Mouse (Mus musculus): ENCODE measurements around the gene Opn1sw. TPM values are rescaled to one million over a fixed set of nuclear protein-coding genes. Genes with fewer than 3 reads are reported as not detected.

The Opn1sw gene
- total and polyA plus RNA-seq, 3 experiments: 0.04 TPM; not detected in 2

GRCm38 (mm10) chr6:29348371-29348724 is 39.9 kb downstream of the Opn1sw start:
- Histone ChIP-seq H3K4me3 (ENCODE audit: control insufficient read depth in 1 of 2, insufficient read depth in 1 of 2, low read depth in 2 of 2, low read length in 2 of 2) (peak overlapping the region; percentile 82 to 95), H3K9ac (ENCODE audit: control insufficient read depth, low read depth, low read length, poor library complexity, severe bottlenecking) (peak overlapping the region; percentile 90), H3K9me3 (replicated peaks; ENCODE audit: insufficient read depth, low read length) (no peaks in the 10 kb centered on the region), H3K27me3 (ENCODE audit: control insufficient read depth in 1 of 2, insufficient read depth in 2 of 2, low read length in 2 of 2) (peaks cover 4 to 6% of the 10 kb centered on the region in 2 experiments), H3K27ac (ENCODE audit: control insufficient read depth, low read depth, low read length) (peak overlapping the region; percentile 46; the same call in 1 of the 2 replicates), H3K79me2 (ENCODE audit: control insufficient read depth, insufficient read depth, low read length, poor library complexity) (peaks cover 32% of the 10 kb centered on the region), H3K4me1 (ENCODE audit: control insufficient read depth in 1 of 2, insufficient read depth in 2 of 2, low read length in 2 of 2) (peaks cover 10 to 16% of the 10 kb centered on the region in 2 experiments), H3K36me3 (ENCODE audit: control insufficient read depth in 1 of 2, insufficient read depth in 2 of 2, low read length in 2 of 2) (peaks cover 0 to 22% of the 10 kb centered on the region in 2 experiments; a peak in 3 of 4 replicates)
- DNase-seq (ENCODE audit: low read depth, low spot score): no peak
- TF ChIP-seq ETS1 (IDR thresholded peaks at IDR 0.05; ENCODE audit: low read depth, low read length): no peak
- 0 out of 2 replicates have a peak, but pooled peaks have one; percentile 29 for TF ChIP-seq MAZ (IDR thresholded peaks at IDR 0.05; ENCODE audit: low read depth, low read length)
- TF ChIP-seq MXI1 (IDR thresholded peaks at IDR 0.05; ENCODE audit: low read depth, low read length): no peak; the same call in none of the 2 replicates
- peak; percentile 16; the same call in 1 of the 2 replicates for TF ChIP-seq SIN3A (IDR thresholded peaks at IDR 0.05; ENCODE audit: low read length)

- H3K79me2 ChIP-seq (ENCODE audit: control insufficient read depth, insufficient read depth, low read length, poor library complexity): peaks cover 30% of the 10 kb centered on the region
- peak; percentile 99 for DNase-seq (ENCODE audit: low read depth, low spot score)
- TF ChIP-seq ZMIZ1 (IDR thresholded peaks at IDR 0.05; ENCODE audit: low read depth, low read length) (peak; percentile 96), MAX (IDR thresholded peaks at IDR 0.05; ENCODE audit: low read length) (no peak), USF2 (IDR thresholded peaks at IDR 0.05; ENCODE audit: borderline replicate concordance in 1 of 2, insufficient read depth in 1 of 2, low read depth in 1 of 2, low read length in 2 of 2) (no peak), RCOR1 (IDR thresholded peaks at IDR 0.05; ENCODE audit: low read depth, low read length) (0 out of 2 replicates have a peak, but pooled peaks have one; percentile 28), E2F4 (IDR thresholded peaks at IDR 0.05; ENCODE audit: borderline replicate concordance, low read depth, low read length) (peak; percentile 15; the same call in 1 of the 2 replicates), HCFC1 (IDR thresholded peaks at IDR 0.05; ENCODE audit: low read depth, low read length) (peak; percentile 75), MAZ (IDR thresholded peaks at IDR 0.05; ENCODE audit: low read depth, low read length) (no peak; the same call in 1 of the 2 replicates), NRF1 (IDR thresholded peaks at IDR 0.05; ENCODE audit: insufficient read depth, low read depth, low read length, poor library complexity, severe bottlenecking) (peak; percentile 52; the same call in 1 of the 2 replicates), SMC3 (IDR thresholded peaks at IDR 0.05; ENCODE audit: low read depth, low read length) (no peak), ZC3H11A (IDR thresholded peaks at IDR 0.05; ENCODE audit: low read depth, low read length) (no peak), NELFE (IDR thresholded peaks at IDR 0.05; ENCODE audit: low read depth, low read length) (peak; percentile 91), SIN3A (IDR thresholded peaks at IDR 0.05; ENCODE audit: low read length) (peak; percentile 70; the same call in 1 of the 2 replicates), MYC (IDR thresholded peaks at IDR 0.05; ENCODE audit: low read depth, low read length) (no peak), ZKSCAN1 (IDR thresholded peaks at IDR 0.05; ENCODE audit: low read depth, low read length) (no peak), POLR2A (IDR thresholded peaks at IDR 0.05; ENCODE audit: control insufficient read depth in 1 of 2, insufficient read depth in 1 of 2, low read depth in 1 of 2, low read length in 2 of 2, poor library complexity in 1 of 2) (peak; percentile 95 to 99), ZNF384 (IDR thresholded peaks at IDR 0.05; ENCODE audit: low read depth, low read length) (no peak), UBTF (IDR thresholded peaks at IDR 0.05; ENCODE audit: borderline replicate concordance, insufficient read depth, low read depth, low read length) (peak; percentile 39; the same call in 1 of the 2 replicates), RAD21 (IDR thresholded peaks at IDR 0.05; ENCODE audit: low read depth, low read length) (no peak), TBP (IDR thresholded peaks at IDR 0.05; ENCODE audit: low read depth, low read length) (peak; percentile 80; the same call in 1 of the 2 replicates), TCF12 (IDR thresholded peaks at IDR 0.05; ENCODE audit: low read depth, low read length) (peak; percentile 59; the same call in 1 of the 2 replicates), POLR2AphosphoS2 (IDR thresholded peaks at IDR 0.05; ENCODE audit: low read length) (peak; percentile 88), MYB (IDR thresholded peaks at IDR 0.05; ENCODE audit: low read depth, low read length) (no peak), JUND (IDR thresholded peaks at IDR 0.05; ENCODE audit: low read depth, low read length) (no peak), GABPA (IDR thresholded peaks at IDR 0.05; ENCODE audit: low read depth, low read length) (no peak), ELF1 (IDR thresholded peaks at IDR 0.05; ENCODE audit: low read depth, low read length) (peak; percentile 50; the same call in 1 of the 2 replicates), MXI1 (IDR thresholded peaks at IDR 0.05; ENCODE audit: low read depth, low read length) (no peak; the same call in 1 of the 2 replicates)
- peaks cover 7 to 12% of the 10 kb centered on the region in 2 experiments for H3K4me1 ChIP-seq (ENCODE audit: control insufficient read depth in 1 of 2, insufficient read depth in 2 of 2, low read length in 2 of 2)
- peaks cover 0 to 18% of the 10 kb centered on the region in 2 experiments; a peak in 3 of 4 replicates for H3K36me3 ChIP-seq (ENCODE audit: control insufficient read depth in 1 of 2, insufficient read depth in 2 of 2, low read length in 2 of 2)
- H3K27me3 ChIP-seq (ENCODE audit: control insufficient read depth in 1 of 2, insufficient read depth in 2 of 2, low read length in 2 of 2): peaks cover 6 to 7% of the 10 kb centered on the region in 2 experiments
- peak within 1 kb of the TSS; percentile 64 for H3K27ac ChIP-seq (ENCODE audit: control insufficient read depth, low read depth, low read length)
- peak within 1 kb of the TSS; percentile 90 for H3K9ac ChIP-seq (ENCODE audit: control insufficient read depth, low read depth, low read length, poor library complexity, severe bottlenecking)
- peak within 1 kb of the TSS; percentile 82 to 95 for H3K4me3 ChIP-seq (ENCODE audit: control insufficient read depth in 1 of 2, insufficient read depth in 1 of 2, low read depth in 2 of 2, low read length in 2 of 2)
- H3K9me3 ChIP-seq (replicated peaks; ENCODE audit: insufficient read depth, low read length): no peaks in the 10 kb centered on the region
Measured at GRCm38 (mm10) chr6:29347665-29348370, 40.5 kb downstream of the Opn1sw start, which contains the start of gene Calu. TSS of gene Calu (plus strand) at chr6:29348069.

Measured in MEL (cell line).